Mouse (Mus musculus) frontal cortex, adult 2 months (tissue): ENCODE data around the gene Adh6b. TPM values are rescaled to one million over a fixed set of nuclear protein-coding genes. Genes with fewer than 3 reads are reported as not detected.
"Not testable (repeated sequence)": the region's sequence is repeated elsewhere in the genome, so short reads cannot be mapped to it uniquely, and the experiment has no call there.

Experiments
- DNase-seq, 2 experiments: peaks; one replicate each; pipeline ENCODE4 v3.0.0; 2022; ENCODE audit warnings: low spot score in 1 of 2; ENCODE audit errors: extremely low spot score in 1 of 2
- polyA plus RNA-seq: library from polyadenylated mRNA; depleted of rRNA; stranded (reverse); fragments of >200 nt; gene quantifications from 2 replicates; pipeline ENCODE4 v1.2.3, GENCODE M21; 2012; rRNA removed

Adh6b gene
- polyA plus RNA-seq, 1 experiment: not detected

- no peak for DNase-seq
Measured at GRCm38 (mm10) chr3:138358856-138359255, 17.3 kb downstream of the Adh6b start.

GRCm38 (mm10) chr3:138360721-138361120 is 19.1 kb downstream of the Adh6b start:
- DNase-seq: no peak

GRCm38 (mm10) chr3:138362920-138363319 is 21.3 kb downstream of the Adh6b start:
- no peak for DNase-seq

GRCm38 (mm10) chr3:138366181-138366580 is 24.6 kb downstream of the Adh6b start:
- no peak for DNase-seq

GRCm38 (mm10) chr3:138369546-138369945 is 28.0 kb downstream of the Adh6b start:
- DNase-seq: no peak

- DNase-seq: not testable (repeated sequence)
Measured at GRCm38 (mm10) chr3:138370289-138370688, 28.7 kb downstream of the Adh6b start.

- no peak for DNase-seq
Measured at GRCm38 (mm10) chr3:138373920-138374319, 32.3 kb downstream of the Adh6b start.

GRCm38 (mm10) chr3:138375148-138375547 is 33.6 kb downstream of the Adh6b start:
- no peak for DNase-seq

GRCm38 (mm10) chr3:138381133-138381532 is 39.6 kb downstream of the Adh6b start:
- peak in 1 of 2 experiments; percentile 4 for DNase-seq

- no peak for DNase-seq
Measured at GRCm38 (mm10) chr3:138387155-138387554, 45.6 kb downstream of the Adh6b start.

GRCm38 (mm10) chr3:138404872-138405271 is 63.3 kb downstream of the Adh6b start:
- DNase-seq: no peak

GRCm38 (mm10) chr3:138405341-138405740 is 63.8 kb downstream of the Adh6b start:
- DNase-seq: peak in 1 of 2 experiments; percentile 75

GRCm38 (mm10) chr3:138405840-138406239 is 64.3 kb downstream of the Adh6b start:
- DNase-seq: no peak

GRCm38 (mm10) chr3:138407920-138408319 is 66.3 kb downstream of the Adh6b start:
- no peak for DNase-seq

Other genes with a start within 250 kb of the Adh6b start
- 9.0 TPM in 2 replicates for gene Trmt10a, start 198.3 kb upstream of the Adh6b start, polyA plus RNA-seq
- 8.0 and 9.1 TPM in 2 replicates for gene Mttp, start 196.8 kb upstream of the Adh6b start, polyA plus RNA-seq
- not detected in 2 replicates for gene 4930579F01Rik, start 147.9 kb upstream of the Adh6b start, polyA plus RNA-seq
- gene Adh7, start 124.0 kb upstream of the Adh6b start, polyA plus RNA-seq: 0.02 TPM in 1 of 2 replicates, not detected in the other
- gene Adh1, start 80.8 kb upstream of the Adh6b start, polyA plus RNA-seq: 1.6 and 1.8 TPM in 2 replicates
- not detected in 2 replicates for gene Adh6a, start 28.5 kb upstream of the Adh6b start, polyA plus RNA-seq
- not detected in 2 replicates for gene Adh4, start 73.7 kb downstream of the Adh6b start, polyA plus RNA-seq
- gene Adh5, start 101.3 kb downstream of the Adh6b start, polyA plus RNA-seq: 66.6 and 69.9 TPM in 2 replicates
- gene Metap1, start 147.7 kb downstream of the Adh6b start, polyA plus RNA-seq: 37.9 and 40.1 TPM in 2 replicates
- gene Eif4e, start 184.4 kb downstream of the Adh6b start, polyA plus RNA-seq: 137 and 188 TPM in 2 replicates